Mouse (Mus musculus) olfactory bulb, adult 2 months (tissue): ENCODE data around the gene Src. TPM values are rescaled to one million over a fixed set of nuclear protein-coding genes. Genes with fewer than 3 reads are reported as not detected.

Experiments
- H3K27ac ChIP-seq: fragments of 200-500 bp; 2 replicates; pipeline ENCODE4 v1.5.1; 2012; ENCODE audit warnings: low read depth, low read length; ENCODE audit not compliant: insufficient read depth
- H3K4me1 ChIP-seq: fragments of 200-500 bp; 2 replicates; pipeline ENCODE4 v1.6.1; 2012; ENCODE audit warnings: low read length; ENCODE audit not compliant: control insufficient read depth, insufficient read depth
- H3K4me3 ChIP-seq: fragments of 200-500 bp; 2 replicates; pipeline ENCODE4 v1.5.1; 2012; ENCODE audit warnings: mild to moderate bottlenecking, low read depth, low read length, moderate library complexity; ENCODE audit not compliant: insufficient read depth
- CTCF ChIP-seq: fragments of 200-500 bp; IDR thresholded peaks from 2 replicates; pipeline ENCODE4 v1.5.1; 2012; ENCODE audit warnings: low read depth, mild to moderate bottlenecking, low read length, moderate library complexity; ENCODE audit not compliant: insufficient read depth
- POLR2A ChIP-seq: fragments of 200-500 bp; IDR thresholded peaks from 2 replicates; pipeline ENCODE4 v1.6.1; 2012; ENCODE audit warnings: mild to moderate bottlenecking, low read depth, low read length, moderate library complexity; ENCODE audit not compliant: insufficient read depth
- WGBS: fragments of 180-500 bp; shearing (Covaris S2); methylation state at CpG from one replicate; pipeline ENCODE4 v1.1.7; 2018; 5-methylcytosine and 5-hydroxymethylcytosine counted together
- polyA plus RNA-seq: library from polyadenylated mRNA; stranded (reverse); fragments of >200 nt; gene quantifications from 2 replicates; pipeline ENCODE4 v1.2.4, GENCODE M21; 2012; ENCODE audit warnings: low replicate concordance; ENCODE audit not compliant: missing spikeins, insufficient read depth, insufficient read length

Src gene
- polyA plus RNA-seq, 1 experiment, result not detected

- WGBS, result 66% methylated on average over 7 of the region's 7 CpGs
These were observed 10.6 kb upstream of the Src start for GRCm38 (mm10) chr2:157407596-157407995.

GRCm38 (mm10) chr2:157409793-157410533 is 8.3 kb upstream of the Src start:
- 24% methylated on average over 12 of the region's 12 CpGs for WGBS
- H3K27ac ChIP-seq, result peak overlapping the region; percentile 80
- H3K4me3 ChIP-seq, result no peak overlapping the region
- H3K4me1 ChIP-seq, result peaks cover 26% of the 10 kb centered on the region
- TF ChIP-seq POLR2A, result no peak
- TF ChIP-seq CTCF, result no peak

More at GRCm38 (mm10) chr2:157407596-157407995, 10.6 kb upstream of the Src start:
- H3K4me3 ChIP-seq, result no peak overlapping the region
- TF ChIP-seq POLR2A (no peak), CTCF (no peak)
- no peak overlapping the region for H3K27ac ChIP-seq
- H3K4me1 ChIP-seq, result peaks cover 26% of the 10 kb centered on the region

GRCm38 (mm10) chr2:157411151-157411693 is 7.0 kb upstream of the Src start:
- H3K4me3 ChIP-seq, result no peak overlapping the region
- peaks cover 26% of the 10 kb centered on the region for H3K4me1 ChIP-seq
- no peak overlapping the region for H3K27ac ChIP-seq
- no peak for TF ChIP-seq POLR2A
- TF ChIP-seq CTCF, result no peak
- WGBS, result 93% methylated on average over 6 of the region's 6 CpGs

GRCm38 (mm10) chr2:157412497-157412896 is 5.7 kb upstream of the Src start:
- no peak overlapping the region for H3K4me3 ChIP-seq
- TF ChIP-seq CTCF (no peak), POLR2A (no peak)
- no peak overlapping the region for H3K27ac ChIP-seq
- WGBS, result 91% methylated on average over 7 of the region's 7 CpGs
- peaks cover 26% of the 10 kb centered on the region for H3K4me1 ChIP-seq

GRCm38 (mm10) chr2:157417229-157417628 is 1.0 kb upstream of the Src start:
- no peak overlapping the region for H3K4me3 ChIP-seq
- TF ChIP-seq CTCF (no peak), POLR2A (no peak)
- no peak overlapping the region for H3K27ac ChIP-seq
- 66% methylated on average over 6 of the region's 6 CpGs for WGBS
- H3K4me1 ChIP-seq, result peaks cover 9% of the 10 kb centered on the region

GRCm38 (mm10) chr2:157418609-157419071 is 396 bp downstream of the Src start:
- 16% methylated on average over 7 of the region's 7 CpGs for WGBS
- H3K4me3 ChIP-seq, result no peak overlapping the region
- no peak overlapping the region for H3K27ac ChIP-seq
- H3K4me1 ChIP-seq, result peaks cover 19% of the 10 kb centered on the region
- no peak for TF ChIP-seq CTCF
- no peak for TF ChIP-seq POLR2A

- no peak overlapping the region for H3K4me3 ChIP-seq
- H3K4me1 ChIP-seq, result peaks cover 20% of the 10 kb centered on the region
- TF ChIP-seq POLR2A (no peak), CTCF (no peak)
- no peak overlapping the region for H3K27ac ChIP-seq
These were observed 1.3 kb downstream of the Src start for GRCm38 (mm10) chr2:157419506-157419905.

GRCm38 (mm10) chr2:157420404-157420803 is 2.2 kb downstream of the Src start:
- Histone ChIP-seq H3K4me1 (peaks cover 27% of the 10 kb centered on the region), H3K4me3 (no peak overlapping the region), H3K27ac (no peak overlapping the region)
- TF ChIP-seq CTCF (no peak), POLR2A (no peak)
- 90% methylated on average over 4 of the region's 4 CpGs for WGBS

- Histone ChIP-seq H3K27ac (no peak overlapping the region), H3K4me1 (peaks cover 43% of the 10 kb centered on the region), H3K4me3 (no peak overlapping the region)
- TF ChIP-seq CTCF, result no peak
- TF ChIP-seq POLR2A, result no peak
- WGBS, result 86% methylated on average over 11 of the region's 11 CpGs
These were observed 3.9 kb downstream of the Src start for GRCm38 (mm10) chr2:157422062-157422655.
